Mouse (Mus musculus) liver, embryonic 16.5 days (tissue): ENCODE measurements around the gene Prss47. TPM values are rescaled to one million over a fixed set of nuclear protein-coding genes. Genes with fewer than 3 reads are reported as not detected.

ENCODE experiments used
- ATAC-seq: fragments of 200-750 bp; cut with Nextera tagmentation; 2 replicates; pipeline ENCODE4 v1.8.0; 2017; ENCODE audit warnings: low read depth, mild to moderate bottlenecking, moderate number of reproducible peaks, moderate library complexity
- H3K27ac ChIP-seq: fragments of 300-500 bp; sonication (generic); 2 replicates; pipeline ENCODE4 v1.5.1; 2014; ENCODE audit warnings: mild to moderate bottlenecking, low read length
- H3K27me3 ChIP-seq: fragments of 300-500 bp; sonication (generic); 2 replicates; pipeline ENCODE4 v1.6.1; 2014; ENCODE audit warnings: low read depth, low read length, mixed read lengths; ENCODE audit not compliant: control insufficient read depth, insufficient read depth
- H3K36me3 ChIP-seq: fragments of 300-500 bp; sonication (generic); 2 replicates; pipeline ENCODE4 v1.6.1; 2014; ENCODE audit warnings: mild to moderate bottlenecking; ENCODE audit not compliant: control insufficient read depth, insufficient read depth
- H3K4me1 ChIP-seq: fragments of 300-500 bp; sonication (generic); 2 replicates; pipeline ENCODE4 v1.6.1; 2014; ENCODE audit warnings: low read depth, low read length, mixed read lengths; ENCODE audit not compliant: control insufficient read depth
- H3K4me2 ChIP-seq: fragments of 300-500 bp; sonication (generic); 2 replicates; pipeline ENCODE4 v1.6.1; 2014; ENCODE audit warnings: low read depth, low read length, mixed read lengths
- H3K4me3 ChIP-seq: fragments of 300-500 bp; sonication (generic); 2 replicates; pipeline ENCODE4 v1.5.1; 2014; ENCODE audit warnings: low read depth, mild to moderate bottlenecking, low read length
- H3K9ac ChIP-seq: fragments of 300-500 bp; sonication (generic); 2 replicates; pipeline ENCODE4 v1.6.1; 2014; ENCODE audit warnings: low read depth, low read length
- H3K9me3 ChIP-seq: fragments of 300-500 bp; sonication (generic); replicated peaks from 2 replicates; pipeline ENCODE4 v1.6.1; 2016; ENCODE audit warnings: low read length; ENCODE audit not compliant: control insufficient read depth
- WGBS: fragments of 180-500 bp; shearing (Covaris S2); extraction: QIAGEN DNeasy Blood & Tissue Kit; methylation state at CpG from one replicate; pipeline ENCODE4 v1.1.7; 2014; ENCODE audit not compliant: insufficient replicate concordance; 5-methylcytosine and 5-hydroxymethylcytosine counted together
- polyA plus RNA-seq: library from polyadenylated mRNA; unstranded; fragments of >200 nt; fragmentation: Nextera tagmentation; extraction: Ambion mirVana; gene quantifications from 2 replicates; pipeline ENCODE4 v1.2.1, GENCODE M21; 2015

Gene Prss47
- polyA plus RNA-seq, 1 experiment from 2014 or later = not detected

DNA sequence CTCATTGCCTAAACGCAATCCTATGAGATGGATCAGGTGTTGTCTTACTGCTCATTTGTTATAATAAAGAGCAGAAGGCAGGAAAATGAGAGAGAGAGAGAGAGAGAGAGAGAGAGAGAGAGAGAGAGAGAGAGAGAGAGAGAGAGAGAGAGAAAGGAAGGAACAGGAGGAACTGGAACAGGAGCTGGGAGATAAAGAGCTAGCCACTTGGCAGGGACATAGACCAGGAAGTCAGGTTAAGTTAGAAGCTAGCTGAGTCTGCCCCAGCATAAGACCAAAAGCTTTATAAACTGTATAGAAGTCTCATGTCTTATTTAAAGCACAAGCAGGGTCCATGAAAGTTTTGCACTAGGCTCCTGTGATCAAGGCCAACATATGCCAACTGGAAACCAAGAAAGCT is 44.6 kb downstream of the Prss47 start:
- Histone ChIP-seq H3K9ac (no peak overlapping the region), H3K4me3 (no peak overlapping the region), H3K36me3 (no peaks in the 10 kb centered on the region), H3K9me3 (no peaks in the 10 kb centered on the region), H3K27ac (no peak overlapping the region), H3K27me3 (no peaks in the 10 kb centered on the region), H3K4me2 (no peak overlapping the region), H3K4me1 (no peaks in the 10 kb centered on the region)
- ATAC-seq = no peak
- WGBS = 38% methylated on average over 1 of the region's 1 CpGs

GRCm38 (mm10) chr13:65006760-65007159 is 45.8 kb downstream of the Prss47 start:
- Histone ChIP-seq H3K36me3 (no peaks in the 10 kb centered on the region), H3K4me1 (no peaks in the 10 kb centered on the region), H3K27me3 (no peaks in the 10 kb centered on the region), H3K27ac (no peak overlapping the region), H3K9me3 (no peaks in the 10 kb centered on the region), H3K4me3 (no peak overlapping the region), H3K4me2 (no peak overlapping the region), H3K9ac (no peak overlapping the region)
- WGBS = 57% methylated on average over 1 of the region's 1 CpGs
- no peak for ATAC-seq

DNA sequence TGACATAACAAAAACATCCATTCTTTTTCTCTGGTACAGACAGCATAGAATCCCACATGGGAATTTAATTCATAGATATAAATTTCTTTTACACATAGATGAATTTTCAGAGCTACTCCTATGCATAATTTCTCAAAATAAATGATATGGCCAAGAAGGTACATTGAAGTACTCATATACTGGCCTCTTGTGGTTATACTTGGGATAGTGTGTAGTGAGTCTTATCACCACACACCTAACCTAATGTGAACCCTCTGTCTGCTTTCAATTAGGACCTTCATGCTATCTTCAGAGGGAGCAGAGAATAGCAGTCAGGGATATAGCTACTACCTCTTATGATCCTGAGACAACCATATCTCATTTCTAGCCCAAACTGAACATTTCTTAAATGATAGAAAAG is 47.1 kb downstream of the Prss47 start:
- no peaks in the 10 kb centered on the region for H3K4me1 ChIP-seq
- no peak overlapping the region for H3K4me2 ChIP-seq
- no peak overlapping the region for H3K9ac ChIP-seq

More for the DNA sequence above, 47.1 kb downstream of the Prss47 start:
- H3K4me3 ChIP-seq = no peak overlapping the region
- H3K27ac ChIP-seq = no peak overlapping the region
- H3K36me3 ChIP-seq = no peaks in the 10 kb centered on the region
- no peak for ATAC-seq
- no peaks in the 10 kb centered on the region for H3K27me3 ChIP-seq
- no peaks in the 10 kb centered on the region for H3K9me3 ChIP-seq

Other genes with a start within 250 kb of the Prss47 start
- gene Cntnap3, start 148.8 kb downstream of the Prss47 start, polyA plus RNA-seq = not detected in 2 replicates
- not detected in 2 replicates for gene Spata31, start 135.4 kb downstream of the Prss47 start, polyA plus RNA-seq
- gene Spata31d1c, start 19.7 kb downstream of the Prss47 start, polyA plus RNA-seq = not detected in 2 replicates
- gene Mfsd14b, start 60.2 kb upstream of the Prss47 start, polyA plus RNA-seq = 32.1 and 35.8 TPM in 2 replicates
- not detected in 2 replicates for gene Olfr465-ps1, start 85.3 kb upstream of the Prss47 start, polyA plus RNA-seq
- gene Olfr466, start 97.5 kb upstream of the Prss47 start, polyA plus RNA-seq = not detected in 2 replicates
- gene Nlrp4f, start 153.2 kb upstream of the Prss47 start, polyA plus RNA-seq = not detected in 2 replicates
- gene Gm10775, start 206.8 kb upstream of the Prss47 start, polyA plus RNA-seq = not detected in 2 replicates
- 2.7 and 2.9 TPM in 2 replicates for gene Zfp369, start 226.1 kb upstream of the Prss47 start, polyA plus RNA-seq